Mouse (Mus musculus) CH12.LX (cell line): ENCODE measurements at regions not wholly inside any gene's neighbourhood (a gene's known extent, or its start where the extent isn't known, plus 50 kb on each side); places are given as distances from the start of the nearest gene placed in this dataset.

Experiments used
- DNase-seq: peaks from one replicate; pipeline ENCODE4 v3.0.0-alpha.2; 2013; ENCODE audit errors: extremely low read depth
- H3K27ac ChIP-seq: 2 replicates; pipeline ENCODE4 v1.5.1; 2012; ENCODE audit warnings: low read depth, mild to moderate bottlenecking, control low read depth, moderate library complexity; ENCODE audit not compliant: insufficient read depth
- H3K27me3 ChIP-seq: replicated peaks from 2 replicates; pipeline ENCODE3; 2012; ENCODE audit warnings: inconsistent platforms
- H3K36me3 ChIP-seq, 2 experiments: replicated peaks in 1 of 2; 2 replicates each; pipeline versions ENCODE3 to v1.6.1; 2012; ENCODE audit warnings: inconsistent platforms in 1 of 2, low read length in 1 of 2, mild to moderate bottlenecking in 1 of 2, mixed read lengths in 1 of 2, moderate library complexity in 1 of 2; ENCODE audit not compliant: control insufficient read depth in 1 of 2, insufficient read depth in 1 of 2
- H3K4me1 ChIP-seq, 2 experiments: 2 replicates each; pipeline ENCODE4 v1.6.1; 2012; ENCODE audit warnings: inconsistent platforms in 1 of 2, moderate library complexity in 1 of 2; ENCODE audit not compliant: insufficient read depth in 2 of 2, control insufficient read depth in 1 of 2
- H3K4me2 ChIP-seq: 2 replicates; pipeline ENCODE4 v1.6.1; 2012; ENCODE audit warnings: low read depth, mild to moderate bottlenecking, control low read depth; ENCODE audit not compliant: poor library complexity, insufficient read depth, severe bottlenecking
- H3K4me3 ChIP-seq, 3 experiments: fragments of 150-350 bp in 1 of 3; sonication (generic) in 1 of 3; replicated peaks in 1 of 3; 2 replicates each; pipeline versions ENCODE3 to v1.5.1; 2011 to 2012; ENCODE audit warnings: low read depth in 2 of 3, low read length in 2 of 3, mild to moderate bottlenecking in 2 of 3, moderate library complexity in 2 of 3, control low read depth in 1 of 3, improper control_type of control experiment in 1 of 3, inconsistent platforms in 1 of 3, mixed read lengths in 1 of 3; ENCODE audit not compliant: poor library complexity in 1 of 3
- H3K79me2 ChIP-seq: replicated peaks from 2 replicates; pipeline ENCODE4 v1.6.1; 2012; ENCODE audit warnings: mild to moderate bottlenecking, moderate library complexity; ENCODE audit not compliant: control insufficient read depth, poor library complexity, insufficient read depth, severe bottlenecking; ENCODE audit errors: extremely low read depth
- H3K9ac ChIP-seq: 2 replicates; pipeline ENCODE4 v1.6.1; 2012; ENCODE audit warnings: low read depth, mild to moderate bottlenecking, control low read depth, moderate library complexity; ENCODE audit not compliant: insufficient read depth
- H3K9me3 ChIP-seq: replicated peaks from 2 replicates; pipeline ENCODE3; 2012; ENCODE audit warnings: low read length, inconsistent platforms, mixed read lengths
- BHLHE40 ChIP-seq: IDR thresholded peaks from 2 replicates; pipeline ENCODE4 v1.6.1; 2011; ENCODE audit warnings: mild to moderate bottlenecking, low read depth, low read length, improper control_type of control experiment
- CHD1 ChIP-seq: IDR thresholded peaks from 2 replicates; pipeline ENCODE4 v1.6.1; 2012; ENCODE audit warnings: low read depth, low read length, improper control_type of control experiment, inconsistent platforms
- CHD2 ChIP-seq: IDR thresholded peaks from 2 replicates; pipeline ENCODE4 v1.6.1; 2011; ENCODE audit warnings: low read length, improper control_type of control experiment
- CTCF ChIP-seq, 2 experiments: IDR thresholded peaks in 1 of 2; conservative IDR thresholded peaks in 1 of 2; 2 replicates each; pipeline ENCODE4 v1.5.1; 2011 to 2012; ENCODE audit warnings: low read depth in 2 of 2, low read length in 2 of 2, improper control_type of control experiment in 1 of 2, inconsistent platforms in 1 of 2, mild to moderate bottlenecking in 1 of 2, moderate library complexity in 1 of 2
- GABPA ChIP-seq: IDR thresholded peaks from 2 replicates; pipeline ENCODE4 v1.6.1; 2012; ENCODE audit warnings: low read depth, low read length, improper control_type of control experiment, inconsistent platforms; ENCODE audit not compliant: insufficient replicate concordance
- HCFC1 ChIP-seq: IDR thresholded peaks from 2 replicates; pipeline ENCODE4 v1.6.1; 2012; ENCODE audit warnings: low read depth, mild to moderate bottlenecking, inconsistent platforms, low read length, improper control_type of control experiment
- IRF4 ChIP-seq: IDR thresholded peaks from 2 replicates; pipeline ENCODE4 v1.6.1; 2014; ENCODE audit warnings: low read depth, mild to moderate bottlenecking, inconsistent platforms, low read length, improper control_type of control experiment
- JUN ChIP-seq: IDR thresholded peaks from 2 replicates; pipeline ENCODE4 v1.6.1; 2011; ENCODE audit warnings: low read depth, mild to moderate bottlenecking, low read length, improper control_type of control experiment, moderate library complexity; ENCODE audit not compliant: insufficient read depth
- MAX ChIP-seq: IDR thresholded peaks from 2 replicates; pipeline ENCODE4 v1.6.1; 2011; ENCODE audit warnings: low read length, improper control_type of control experiment
- MEF2A ChIP-seq: IDR thresholded peaks from 2 replicates; pipeline ENCODE4 v1.6.1; 2014; ENCODE audit warnings: low read depth, mild to moderate bottlenecking, inconsistent platforms, low read length, improper control_type of control experiment, borderline replicate concordance
- MXI1 ChIP-seq: IDR thresholded peaks from 2 replicates; pipeline ENCODE4 v1.6.1; 2011; ENCODE audit warnings: mild to moderate bottlenecking, low read depth, low read length, improper control_type of control experiment
- MYC ChIP-seq: IDR thresholded peaks from 2 replicates; pipeline ENCODE4 v1.6.1; 2011; ENCODE audit warnings: low read depth, mild to moderate bottlenecking, improper control_type of control experiment, low read length
- NELFE ChIP-seq: IDR thresholded peaks from 2 replicates; pipeline ENCODE4 v1.6.1; 2011; ENCODE audit warnings: low read depth, low read length, improper control_type of control experiment
- PAX5 ChIP-seq: IDR thresholded peaks from 2 replicates; pipeline ENCODE4 v1.6.1; 2012; ENCODE audit warnings: low read length, inconsistent platforms, mixed read lengths
- POLR2A ChIP-seq: IDR thresholded peaks from 2 replicates; pipeline ENCODE4 v1.6.1; 2011; ENCODE audit warnings: low read depth, mild to moderate bottlenecking, improper control_type of control experiment, low read length
- POLR2AphosphoS2 ChIP-seq: IDR thresholded peaks from 2 replicates; pipeline ENCODE4 v1.6.1; 2011; ENCODE audit warnings: low read depth, low read length, improper control_type of control experiment
- RAD21 ChIP-seq: IDR thresholded peaks from 2 replicates; pipeline ENCODE4 v1.6.1; 2011; ENCODE audit warnings: low read depth, mild to moderate bottlenecking, low read length, improper control_type of control experiment, moderate library complexity
- SMC3 ChIP-seq: IDR thresholded peaks from 2 replicates; pipeline ENCODE4 v1.6.1; 2011; ENCODE audit warnings: low read depth, low read length, improper control_type of control experiment
- ZC3H11A ChIP-seq: IDR thresholded peaks from 2 replicates; pipeline ENCODE4 v1.6.1; 2012; ENCODE audit warnings: low read depth, mild to moderate bottlenecking, inconsistent platforms, low read length, improper control_type of control experiment
- ZMIZ1 ChIP-seq: IDR thresholded peaks from 2 replicates; pipeline ENCODE4 v1.6.1; 2012; ENCODE audit warnings: low read depth, mild to moderate bottlenecking, inconsistent platforms, low read length, improper control_type of control experiment
- ZNF384 ChIP-seq: IDR thresholded peaks from 2 replicates; pipeline ENCODE4 v1.6.1; 2012; ENCODE audit warnings: low read depth, low read length, improper control_type of control experiment, inconsistent platforms
- dilution Hi-C: fragments of 300-500 bp; cut with MboI; formaldehyde crosslinking; loops from 2 replicates; pipeline ENCODE4 v1.14.3; 2020; ENCODE audit warnings: low sequenced_read_pairs; ENCODE audit not compliant: extremely low pct_unique_long_range_greater_than_20kb, extremely low pct_ligation_motif_present
- in situ Hi-C: fragments of 300-500 bp; cut with MboI; formaldehyde crosslinking; loops from 3 replicates; pipeline ENCODE4 v1.14.3; 2019; ENCODE audit warnings: low sequenced_read_pairs, low pct_ligation_motif_present, low pct_unique_long_range_greater_than_20kb, mixed read lengths

- no peak overlapping the region for H3K27ac ChIP-seq
- H3K4me3 ChIP-seq, result no peak overlapping the region
- in situ Hi-C loops, result loop anchor here (10.0 to 25.0 kb wide), 3 partner anchors 150 to 633 kb away; no protein-coding TSS in a partner anchor
- DNase-seq, result no peak
- H3K27me3 ChIP-seq, result peaks cover 12% of the 10 kb centered on the region
- 0 out of 4 replicates have a peak, but pooled peaks cover 0 to 3% of the 10 kb centered on the region in 2 experiments for H3K4me1 ChIP-seq
- no peaks in the 10 kb centered on the region for H3K79me2 ChIP-seq
- H3K9ac ChIP-seq, result no peak overlapping the region
- no peaks in the 10 kb centered on the region for H3K36me3 ChIP-seq
- TF ChIP-seq MXI1 (no peak), POLR2AphosphoS2 (no peak), CHD1 (no peak), CTCF (conservative IDR thresholded peaks at IDR 0.05 in 1 of 2, IDR thresholded peaks at IDR 0.05 in 1 of 2; ENCODE audit: low read depth in 2 of 2, low read length in 2 of 2) (no peak), HCFC1 (no peak), PAX5 (no peak), GABPA (no peak), BHLHE40 (no peak), MEF2A (no peak), JUN (no peak), NELFE (no peak), CHD2 (no peak), MYC (no peak), ZNF384 (no peak)
- TF ChIP-seq, all 38 proteins: peak for 0
- Histone ChIP-seq H3K9me3 (no peaks in the 10 kb centered on the region), H3K4me2 (no peak overlapping the region)
- dilution Hi-C loops, result no loop called here
These were observed 113.1 kb upstream of the Dcbld2 start for GRCm38 (mm10) chr16:58295128-58295527.

- H3K79me2 ChIP-seq, result no peaks in the 10 kb centered on the region
- H3K9me3 ChIP-seq, result no peaks in the 10 kb centered on the region
- H3K4me1 ChIP-seq, result 0 out of 4 replicates have a peak, but pooled peaks cover 0 to 3% of the 10 kb centered on the region in 2 experiments
- peak; percentile 77 for DNase-seq
- no peak overlapping the region for H3K9ac ChIP-seq
- H3K4me3 ChIP-seq, result no peak overlapping the region
- H3K36me3 ChIP-seq, result no peaks in the 10 kb centered on the region
- no peak overlapping the region for H3K27ac ChIP-seq
- dilution Hi-C loops (no loop called here), in situ Hi-C loops (loop anchor here (10.0 to 25.0 kb wide), 3 partner anchors 145 to 637 kb away; no protein-coding TSS in a partner anchor)
- TF ChIP-seq ZNF384, result peak; percentile 31; the same call in 1 of the 2 replicates
- TF ChIP-seq IRF4, result peak; percentile 23; the same call in 1 of the 2 replicates
- peak; percentile 95 to 96 for TF ChIP-seq CTCF (conservative IDR thresholded peaks at IDR 0.05 in 1 of 2, IDR thresholded peaks at IDR 0.05 in 1 of 2; ENCODE audit: low read depth in 2 of 2, low read length in 2 of 2)
- peak; percentile 46; the same call in 1 of the 2 replicates for TF ChIP-seq ZC3H11A
- no peak for TF ChIP-seq MEF2A
- no peak for TF ChIP-seq POLR2A
- TF ChIP-seq RAD21, result peak; percentile 95
- TF ChIP-seq NELFE, result no peak
- TF ChIP-seq MAX, result no peak
- TF ChIP-seq ZMIZ1, result no peak
- peak; percentile 83 for TF ChIP-seq SMC3
- peaks cover 6% of the 10 kb centered on the region for H3K27me3 ChIP-seq
- H3K4me2 ChIP-seq, result peak overlapping the region; percentile 29
These were observed 108.7 kb upstream of the Dcbld2 start for GRCm38 (mm10) chr16:58299495-58299894.
